Mouse (Mus musculus): ENCODE measurements around the gene Ptgdr. TPM values are rescaled to one million over a fixed set of nuclear protein-coding genes. Genes with fewer than 3 reads are reported as not detected.

Gene Ptgdr
- total RNA-seq, 2 experiments from 2014 or later: not detected

Other genes with a start within 250 kb of the Ptgdr start
- not detected for gene Gm5624, start 231.4 kb downstream of the Ptgdr start, total RNA-seq (2021)
- gene Gm8257, start 152.9 kb downstream of the Ptgdr start, total RNA-seq (2021): not detected
- not detected for gene Gm8267, start 109.0 kb downstream of the Ptgdr start, total RNA-seq (2021)
- under 1 TPM; 0.16 to 0.23 TPM for gene Ptger2, start 128.8 kb upstream of the Ptgdr start, total RNA-seq (2021)

Measured in gastrocnemius, postnatal 10 days (tissue).